Mouse (Mus musculus): ENCODE results near the gene Dcst1. TPM values are rescaled to one million over a fixed set of nuclear protein-coding genes. Genes with fewer than 3 reads are reported as not detected.

The Dcst1 gene
- polyA plus RNA-seq, 2 experiments from 2014 or later = 0.59 to 1.1 TPM

DNA sequence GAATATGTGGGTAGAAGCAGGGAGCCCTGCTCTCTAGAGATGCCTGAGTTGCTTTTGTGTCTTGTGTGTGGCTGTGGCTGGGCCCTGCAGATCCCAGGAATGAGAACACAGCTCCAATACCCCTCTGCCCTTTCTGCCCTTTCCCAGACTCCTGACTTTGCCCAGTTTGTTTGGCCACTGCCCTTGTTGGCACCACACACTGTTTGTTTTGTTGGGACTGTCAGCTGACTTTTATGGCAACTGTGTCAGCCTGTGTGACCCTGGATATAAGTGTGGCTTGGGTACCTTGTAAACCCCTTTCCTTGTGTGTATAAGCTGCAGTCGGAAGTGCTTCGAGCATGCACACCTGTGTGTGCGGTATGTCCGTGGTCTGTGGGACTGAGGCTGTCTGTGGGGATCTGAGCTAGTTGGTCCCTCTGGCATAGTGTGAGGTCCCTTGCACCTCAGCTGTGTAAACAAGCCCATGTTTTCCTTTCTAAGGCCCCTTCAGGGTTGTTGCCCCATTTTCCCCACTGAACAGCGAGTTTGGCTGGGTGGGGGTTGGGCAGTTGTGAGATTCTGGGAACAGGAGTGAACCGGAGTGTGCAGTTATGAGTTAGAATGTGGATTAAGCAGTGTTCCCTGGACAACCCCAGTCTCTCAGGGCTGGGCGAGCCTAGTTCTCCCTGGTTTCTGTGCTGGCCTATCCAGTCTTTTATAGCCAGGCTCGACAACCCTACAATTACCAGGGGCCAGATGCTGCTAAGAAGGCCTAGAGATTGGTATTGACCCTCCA lies 59.3 kb downstream of the Dcst1 start:
- no peak for ATAC-seq

DNA sequence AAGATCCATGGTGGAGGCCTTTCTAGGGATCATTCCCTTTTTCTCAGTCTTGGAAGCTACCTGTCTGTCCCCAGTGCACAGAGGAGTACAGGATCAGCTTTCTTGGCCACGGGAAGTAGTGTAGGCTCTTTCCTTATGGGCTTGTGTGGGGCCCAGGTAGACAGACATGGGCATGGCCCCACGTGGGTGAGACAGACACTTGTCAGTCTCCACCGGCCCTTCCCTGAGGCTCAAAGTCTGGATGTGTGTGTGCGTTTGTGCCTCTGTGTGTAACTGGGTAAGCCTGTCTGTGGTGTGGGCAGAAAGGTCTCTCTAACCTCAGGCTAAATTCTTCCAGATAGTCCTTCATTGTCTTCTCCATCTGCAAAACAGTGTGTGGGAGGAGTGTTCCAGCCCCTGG lies 59.9 kb downstream of the Dcst1 start:
- ATAC-seq = no peak

GRCm38 (mm10) chr3:89304440-89304839 lies 60.6 kb downstream of the Dcst1 start:
- ATAC-seq = no peak

GRCm38 (mm10) chr3:89300514-89300913 lies 64.5 kb downstream of the Dcst1 start:
- no peak for ATAC-seq

Other genes with a start within 250 kb of the Dcst1 start
- not detected for gene Pklr, start 229.1 kb downstream of the Dcst1 start, polyA plus RNA-seq (2017; shearing (Covaris generic))
- gene Hcn3, start 205.1 kb downstream of the Dcst1 start, polyA plus RNA-seq (2017; shearing (Covaris generic)) = 1 to 10 TPM; 1.3 to 2.4 TPM
- 10 to 100 TPM; 15.7 to 23.0 TPM for gene Clk2, start 200.5 kb downstream of the Dcst1 start, polyA plus RNA-seq (2017; shearing (Covaris generic))
- 100 to 1,000 TPM; 177 to 239 TPM for gene Scamp3, start 187.8 kb downstream of the Dcst1 start, polyA plus RNA-seq (2017; shearing (Covaris generic))
- gene Fam189b, start 182.1 kb downstream of the Dcst1 start, polyA plus RNA-seq (2017; shearing (Covaris generic)) = 100 to 1,000 TPM; 209 to 296 TPM
- 100 to 1,000 TPM in 1 of 2 experiments, 10 to 100 TPM in 1; 81.2 to 128 TPM for gene Gba, start 162.3 kb downstream of the Dcst1 start, polyA plus RNA-seq (2017; shearing (Covaris generic))
- 1 to 10 TPM; 3.4 to 3.6 TPM for gene Thbs3, start 150.1 kb downstream of the Dcst1 start, polyA plus RNA-seq (2017; shearing (Covaris generic))
- gene Mtx1, start 138.2 kb downstream of the Dcst1 start, polyA plus RNA-seq (2017; shearing (Covaris generic)) = 100 to 1,000 TPM in 1 of 2 experiments, 10 to 100 TPM in 1; 78.8 to 144 TPM
- gene Muc1, start 136.2 kb downstream of the Dcst1 start, polyA plus RNA-seq (2017; shearing (Covaris generic)) = 1 to 10 TPM; 1.1 to 2.0 TPM
- 100 to 1,000 TPM; 258 to 319 TPM for gene Krtcap2, start 119.3 kb downstream of the Dcst1 start, polyA plus RNA-seq (2017; shearing (Covaris generic))
- 1 to 10 TPM; 4.0 to 7.0 TPM for gene Trim46, start 118.9 kb downstream of the Dcst1 start, polyA plus RNA-seq (2017; shearing (Covaris generic))
- gene Dpm3, start 105.9 kb downstream of the Dcst1 start, polyA plus RNA-seq (2017; shearing (Covaris generic)) = 100 to 1,000 TPM; 116 to 155 TPM
- 100 to 1,000 TPM; 248 to 324 TPM for gene Slc50a1, start 94.7 kb downstream of the Dcst1 start, polyA plus RNA-seq (2017; shearing (Covaris generic))
- gene Efna1, start 84.1 kb downstream of the Dcst1 start, polyA plus RNA-seq (2017; shearing (Covaris generic)) = not detected
- gene Efna3, start 42.3 kb downstream of the Dcst1 start, polyA plus RNA-seq (2017; shearing (Covaris generic)) = not detected
- not detected for gene Efna4, start 27.2 kb downstream of the Dcst1 start, polyA plus RNA-seq (2017; shearing (Covaris generic))
- gene Adam15, start 15.3 kb downstream of the Dcst1 start, polyA plus RNA-seq (2017; shearing (Covaris generic)) = 10 to 100 TPM in 1 of 2 experiments, 1 to 10 TPM in 1; 8.5 to 13.3 TPM
- under 1 TPM in 1 of 2 experiments, not detected in 1; 0.42 TPM for gene Dcst2, start 3.3 kb downstream of the Dcst1 start, polyA plus RNA-seq (2017; shearing (Covaris generic))
- gene Zbtb7b, start 29.5 kb upstream of the Dcst1 start, polyA plus RNA-seq (2017; shearing (Covaris generic)) = 10 to 100 TPM; 11.7 to 13.2 TPM
- gene Lenep, start 37.5 kb upstream of the Dcst1 start, polyA plus RNA-seq (2017; shearing (Covaris generic)) = 1 to 10 TPM in 1 of 2 experiments, not detected in 1; 5.3 TPM
- gene Flad1, start 46.6 kb upstream of the Dcst1 start, polyA plus RNA-seq (2017; shearing (Covaris generic)) = 10 to 100 TPM; 52.2 to 71.7 TPM
- gene Cks1b, start 53.1 kb upstream of the Dcst1 start, polyA plus RNA-seq (2017; shearing (Covaris generic)) = 10 to 100 TPM; 21.6 to 40.2 TPM
- 10 to 100 TPM; 33.2 to 35.2 TPM for gene Shc1, start 53.2 kb upstream of the Dcst1 start, polyA plus RNA-seq (2017; shearing (Covaris generic))
- 1 to 10 TPM; 6.0 to 7.9 TPM for gene Pygo2, start 65.0 kb upstream of the Dcst1 start, polyA plus RNA-seq (2017; shearing (Covaris generic))
- gene Pbxip1, start 71.5 kb upstream of the Dcst1 start, polyA plus RNA-seq (2017; shearing (Covaris generic)) = 10 to 100 TPM; 41.4 to 52.4 TPM
- 10 to 100 TPM; 29.8 to 46.0 TPM for gene Pmvk, start 89.3 kb upstream of the Dcst1 start, polyA plus RNA-seq (2017; shearing (Covaris generic))
- not detected for gene Kcnn3, start 154.9 kb upstream of the Dcst1 start, polyA plus RNA-seq (2017; shearing (Covaris generic))